In genomic region chr7:35333692-35334526, GRCm38 (mm10) we compare ENCODE assay signal across 8 mouse cellular contexts. TPM values are rescaled to one million over a fixed set of nuclear protein-coding genes. Genes with fewer than 3 reads are reported as not detected.
A peak's percentile ranks its signal among the peaks of the same experiment; 100 is the strongest.
DNase-seq lines count a peak whose midpoint lies in the region; ATAC-seq and TF ChIP-seq lines count a peak whose summit lies in the region.

Gene Rhpn2 (plus strand): TSS chr7:35334170.

- no peak; the same call in 1 of the 2 replicates for TF ChIP-seq CTCF in liver, embryonic 14.5 days (IDR thresholded peaks at IDR 0.05; ENCODE audit: low read depth)
- TF ChIP-seq CTCF in stomach, postnatal 0 days (IDR thresholded peaks at IDR 0.05; ENCODE audit: low read depth), result peak; percentile 49

- no peak for TF ChIP-seq EP300 in liver, embryonic 14.5 days (IDR thresholded peaks at IDR 0.05; ENCODE audit: low read depth)
- TF ChIP-seq EP300 in stomach, postnatal 0 days (optimal IDR thresholded peaks at IDR 0.05), result no peak

- H3K4me3 ChIP-seq in forebrain, embryonic 10.5 days, result peak within 1 kb of the TSS; percentile 67
- peak within 1 kb of the TSS; percentile 63 for H3K4me3 ChIP-seq in heart, embryonic 15.5 days
- peak within 1 kb of the TSS; percentile 54 to 62 for H3K4me3 ChIP-seq in liver, embryonic 14.5 days (ENCODE audit: insufficient read depth in 1 of 2, low read depth in 2 of 2, low read length in 2 of 2)
- H3K4me3 ChIP-seq in neural tube, embryonic 11.5 days (ENCODE audit: low read depth, low read length), result peak within 1 kb of the TSS; percentile 49
- H3K4me3 ChIP-seq in stomach, postnatal 0 days (ENCODE audit: low read depth, low read length), result peak within 1 kb of the TSS; percentile 68

- H3K9me3 ChIP-seq in forebrain, embryonic 10.5 days, result no peaks in the 10 kb centered on the region
- no peaks in the 10 kb centered on the region for H3K9me3 ChIP-seq in heart, embryonic 15.5 days (replicated peaks)
- H3K9me3 ChIP-seq in liver, embryonic 14.5 days (ENCODE audit: control insufficient read depth, low read length), result no peaks in the 10 kb centered on the region
- no peaks in the 10 kb centered on the region for H3K9me3 ChIP-seq in neural tube, embryonic 11.5 days (ENCODE audit: control insufficient read depth, low read length)
- no peaks in the 10 kb centered on the region for H3K9me3 ChIP-seq in stomach, postnatal 0 days (ENCODE audit: control insufficient read depth, low read length)

- H3K27ac ChIP-seq in forebrain, embryonic 10.5 days, result peak within 1 kb of the TSS; percentile 81
- peak within 1 kb of the TSS; percentile 67 for H3K27ac ChIP-seq in heart, embryonic 15.5 days
- no peak within 1 kb of the TSS for H3K27ac ChIP-seq in liver, embryonic 14.5 days
- H3K27ac ChIP-seq in neural tube, embryonic 11.5 days (ENCODE audit: low read depth, low read length), result no peak within 1 kb of the TSS
- peak within 1 kb of the TSS; percentile 82 for H3K27ac ChIP-seq in stomach, postnatal 0 days (replicated peaks)

- no peaks in the 10 kb centered on the region for H3K36me3 ChIP-seq in forebrain, embryonic 10.5 days (replicated peaks)
- no peaks in the 10 kb centered on the region for H3K36me3 ChIP-seq in heart, embryonic 15.5 days
- H3K36me3 ChIP-seq in liver, embryonic 14.5 days (replicated peaks; ENCODE audit: control insufficient read depth, insufficient read depth, low read depth), result no peaks in the 10 kb centered on the region
- no peaks in the 10 kb centered on the region for H3K36me3 ChIP-seq in neural tube, embryonic 11.5 days (ENCODE audit: control insufficient read depth, insufficient read depth, low read length)
- H3K36me3 ChIP-seq in stomach, postnatal 0 days (ENCODE audit: control insufficient read depth, insufficient read depth, low read length), result no peaks in the 10 kb centered on the region

- peak within 1 kb of the TSS; percentile 100 for H3K4me2 ChIP-seq in heart, embryonic 15.5 days
- H3K4me2 ChIP-seq in liver, embryonic 14.5 days (ENCODE audit: low read depth), result peak within 1 kb of the TSS; percentile 78
- H3K4me2 ChIP-seq in neural tube, embryonic 11.5 days (ENCODE audit: low read depth), result peak within 1 kb of the TSS; percentile 96
- H3K4me2 ChIP-seq in stomach, postnatal 0 days (replicated peaks; ENCODE audit: low read depth), result peak within 1 kb of the TSS; percentile 93

- DNase-seq in CD8-positive naive resting alpha-beta T cell, adult 2 months (ENCODE audit: low read depth in 2 of 2, low spot score in 2 of 2), result peak; percentile 95 to 98
- peak; percentile 96 for DNase-seq in c-Kit-positive CD71-negative TER-119-negative erythroid progenitor cells, embryonic 14.5 days (ENCODE audit: low read depth)
- DNase-seq in forebrain, embryonic 10.5 days (ENCODE audit: extremely low spot score, low spot score), result peak; percentile 100
- DNase-seq in kidney, postnatal 25 days, result peak; percentile 100
- DNase-seq in liver, embryonic 14.5 days (ENCODE audit: low read depth in 3 of 3, low spot score in 3 of 3), result peak; percentile 90 to 93 (median 92)
- peak; percentile 99 for DNase-seq in neural tube, embryonic 11.5 days (ENCODE audit: low spot score)
- peak; percentile 100 for DNase-seq in stomach, postnatal 0 days (ENCODE audit: low spot score)

- peaks cover 30% of the 10 kb centered on the region for H3K4me1 ChIP-seq in forebrain, embryonic 10.5 days
- peaks cover 18% of the 10 kb centered on the region for H3K4me1 ChIP-seq in heart, embryonic 15.5 days (replicated peaks)
- H3K4me1 ChIP-seq in liver, embryonic 14.5 days (replicated peaks; ENCODE audit: control insufficient read depth in 2 of 2, insufficient read depth in 2 of 2, low read length in 1 of 2), result peaks cover 0 to 4% of the 10 kb centered on the region in 2 experiments; a peak in 1 of 4 replicates
- peaks cover 4% of the 10 kb centered on the region for H3K4me1 ChIP-seq in neural tube, embryonic 11.5 days (ENCODE audit: control insufficient read depth, insufficient read depth, low read length)
- H3K4me1 ChIP-seq in stomach, postnatal 0 days (replicated peaks; ENCODE audit: control insufficient read depth, insufficient read depth), result no peaks in the 10 kb centered on the region

- peak within 1 kb of the TSS; percentile 66 for H3K9ac ChIP-seq in heart, embryonic 15.5 days
- peak within 1 kb of the TSS; percentile 25 for H3K9ac ChIP-seq in liver, embryonic 14.5 days (replicated peaks)
- peak within 1 kb of the TSS; percentile 58 for H3K9ac ChIP-seq in neural tube, embryonic 11.5 days (ENCODE audit: low read length)
- peak within 1 kb of the TSS; percentile 82 for H3K9ac ChIP-seq in stomach, postnatal 0 days (ENCODE audit: low read length)

- H3K27me3 ChIP-seq in forebrain, embryonic 10.5 days (ENCODE audit: poor library complexity, severe bottlenecking), result peaks cover 58% of the 10 kb centered on the region
- peaks cover 22% of the 10 kb centered on the region for H3K27me3 ChIP-seq in heart, embryonic 15.5 days
- H3K27me3 ChIP-seq in liver, embryonic 14.5 days (ENCODE audit: control insufficient read depth, insufficient read depth, low read length), result peaks cover 37% of the 10 kb centered on the region
- no peaks in the 10 kb centered on the region for H3K27me3 ChIP-seq in neural tube, embryonic 11.5 days (ENCODE audit: control insufficient read depth, insufficient read depth, low read length)
- no peaks in the 10 kb centered on the region for H3K27me3 ChIP-seq in stomach, postnatal 0 days (ENCODE audit: control insufficient read depth, insufficient read depth, low read length)

- WGBS in forebrain, embryonic 10.5 days, result 0% methylated on average over 51 of the region's 52 CpGs
- 1% methylated on average over 52 of the region's 52 CpGs for WGBS in heart, embryonic 15.5 days
- under 1% methylated on average over 50 of the region's 52 CpGs for WGBS in liver, embryonic 14.5 days (ENCODE audit: insufficient replicate concordance)
- WGBS in neural tube, embryonic 11.5 days, result under 1% methylated on average over 45 of the region's 52 CpGs
- 1% methylated on average over 42 of the region's 52 CpGs for WGBS in stomach, postnatal 0 days

- ATAC-seq in heart, embryonic 15.5 days (replicated peaks; ENCODE audit: insufficient number of reproducible peaks, insufficient read depth, low FRiP score, low read depth), result peak; percentile 97
- ATAC-seq in liver, embryonic 14.5 days (ENCODE audit: insufficient read depth), result peak; percentile 97
- peak; percentile 99 for ATAC-seq in neural tube, embryonic 11.5 days (ENCODE audit: insufficient read depth, low FRiP score, low TSS enrichment)
- ATAC-seq in stomach, postnatal 0 days (ENCODE audit: low FRiP score, low TSS enrichment), result peak; percentile 98

RNA-seq across cellular contexts. Expression of gene Rhpn2, which starts in this region (rescaled TPM):
- polyA plus RNA-seq in forebrain, embryonic 10.5 days (2016; fragmentation: Nextera tagmentation; extraction: Ambion mirVana), result 4.5 and 4.6 TPM in 2 replicates
- polyA plus RNA-seq in heart, embryonic 15.5 days (2015; fragmentation: Nextera tagmentation; extraction: Ambion mirVana), result 5.2 and 6.6 TPM in 2 replicates
- 2.7 and 3.0 TPM in 2 replicates for polyA plus RNA-seq in liver, embryonic 14.5 days (2012; rRNA removed)
- 2.8 and 4.1 TPM in 2 replicates for polyA plus RNA-seq in liver, embryonic 14.5 days (2014; fragmentation: Nextera tagmentation; extraction: Ambion mirVana)
- polyA plus RNA-seq in neural tube, embryonic 11.5 days (2014; fragmentation: Nextera tagmentation; extraction: Ambion mirVana), result 3.3 and 3.6 TPM in 2 replicates
- polyA plus RNA-seq in stomach, postnatal 0 days (2015; fragmentation: Nextera tagmentation; extraction: Ambion mirVana), result 23.1 and 24.4 TPM in 2 replicates

Comparison
In these comparisons a context has a peak if more than half of its experiments do, and no peak if none do; other contexts are left out.
1. H3K27ac ChIP-seq: peak in forebrain, embryonic 10.5 days (single experiment), heart, embryonic 15.5 days (single experiment) and stomach, postnatal 0 days (single experiment); none in liver, embryonic 14.5 days (single experiment) and neural tube, embryonic 11.5 days (single experiment).
2. H3K9ac ChIP-seq: peak in every context shown above with its lines; median percentile 82 in stomach, postnatal 0 days; 66 in heart, embryonic 15.5 days; 58 in neural tube, embryonic 11.5 days; 25 in liver, embryonic 14.5 days.
3. Peak in every context shown above with its lines, with median percentiles within 50 percentile points of each other: DNase-seq, H3K4me3 ChIP-seq, ATAC-seq and H3K4me2 ChIP-seq.